In genomic region chr14:86350526-86350925, GRCm38 (mm10) we compare ENCODE assay signal across 16 mouse cellular contexts.
A peak's percentile ranks its signal among the peaks of the same experiment; 100 is the strongest.
DNase-seq lines count a peak whose midpoint lies in the region; ATAC-seq and TF ChIP-seq lines count a peak whose summit lies in the region.
"Had no signal": no experiment of that assay in that cellular context is flagged by ENCODE, and none has a peak within 500 bp of the region (broad histone marks: within the 10 kb centered on the region; RNA-seq: fewer than 3 reads in every experiment).

No protein-coding gene starts in this region.

- peak overlapping the region; percentile 86 for H3K27ac ChIP-seq in layer of hippocampus, adult 2 months
- no peak overlapping the region for H3K27ac ChIP-seq in hindbrain, postnatal 0 days
- H3K27ac ChIP-seq in neural tube, embryonic 15.5 days (replicated peaks) = 0 out of 2 replicates have a peak overlapping the region, but pooled peaks have one; percentile 13
- no peak overlapping the region for H3K27ac ChIP-seq in embryonic facial prominence, embryonic 10.5 days (replicated peaks)
- H3K27ac ChIP-seq: embryonic facial prominence, embryonic 13.5 days; limb, embryonic 12.5 days; stomach, embryonic 15.5 days had no signal

- no peak for TF ChIP-seq CTCF in layer of hippocampus, adult 2 months (conservative IDR thresholded peaks at IDR 0.05)
- TF ChIP-seq CTCF in hindbrain, postnatal 0 days (IDR thresholded peaks at IDR 0.05; ENCODE audit: low read depth) = no peak

- H3K4me2 ChIP-seq in hindbrain, postnatal 0 days (ENCODE audit: low read depth, low read length) = no peak overlapping the region
- H3K4me2 ChIP-seq in neural tube, embryonic 15.5 days = no peak overlapping the region
- H3K4me2 ChIP-seq: embryonic facial prominence, embryonic 13.5 days; heart, embryonic 12.5 days; limb, embryonic 12.5 days; stomach, embryonic 15.5 days had no signal

- H3K4me1 ChIP-seq in hindbrain, postnatal 0 days (ENCODE audit: insufficient read depth, low read length) = peaks cover 3% of the 10 kb centered on the region; the same call in 1 of the 2 replicates
- H3K4me1 ChIP-seq in neural tube, embryonic 15.5 days = peaks cover 6% of the 10 kb centered on the region; the same call in 1 of the 2 replicates
- H3K4me1 ChIP-seq in embryonic facial prominence, embryonic 10.5 days = 0 out of 2 replicates have a peak, but pooled peaks cover 4% of the 10 kb centered on the region
- H3K4me1 ChIP-seq: embryonic facial prominence, embryonic 13.5 days; heart, embryonic 12.5 days; limb, embryonic 12.5 days; stomach, embryonic 15.5 days had no signal

- ATAC-seq in hindbrain, postnatal 0 days = 0 out of 2 replicates have a peak, but pooled peaks have one; percentile 51
- peak; percentile 72; the same call in 1 of the 2 replicates for ATAC-seq in neural tube, embryonic 15.5 days (ENCODE audit: low FRiP score)
- ATAC-seq: Patski had no signal

- no peak overlapping the region for H3K4me3 ChIP-seq in layer of hippocampus, adult 2 months
- H3K4me3 ChIP-seq in hindbrain, postnatal 0 days (ENCODE audit: low read length) = no peak overlapping the region
- H3K4me3 ChIP-seq in neural tube, embryonic 15.5 days (replicated peaks) = no peak overlapping the region
- no peak overlapping the region for H3K4me3 ChIP-seq in embryonic facial prominence, embryonic 10.5 days
- H3K4me3 ChIP-seq: embryonic facial prominence, embryonic 13.5 days; heart, embryonic 12.5 days; limb, embryonic 12.5 days; stomach, embryonic 15.5 days had no signal

- WGBS in hindbrain, postnatal 0 days = 38% methylated on average over 1 of the region's 1 CpGs
- WGBS in neural tube, embryonic 15.5 days = 48% methylated on average over 1 of the region's 1 CpGs
- 62% methylated on average over 1 of the region's 1 CpGs for WGBS in embryonic facial prominence, embryonic 10.5 days

- H3K9me3 ChIP-seq in hindbrain, postnatal 0 days (ENCODE audit: low read length) = no peaks in the 10 kb centered on the region
- no peaks in the 10 kb centered on the region for H3K9me3 ChIP-seq in neural tube, embryonic 15.5 days (replicated peaks)
- H3K9me3 ChIP-seq in embryonic facial prominence, embryonic 10.5 days = no peaks in the 10 kb centered on the region
- H3K9me3 ChIP-seq: embryonic facial prominence, embryonic 13.5 days; heart, embryonic 12.5 days; limb, embryonic 12.5 days; stomach, embryonic 15.5 days had no signal

- H3K36me3 ChIP-seq in hindbrain, postnatal 0 days (ENCODE audit: insufficient read depth, low read length) = no peaks in the 10 kb centered on the region
- H3K36me3 ChIP-seq in neural tube, embryonic 15.5 days = no peaks in the 10 kb centered on the region
- H3K36me3 ChIP-seq in embryonic facial prominence, embryonic 10.5 days (replicated peaks) = no peaks in the 10 kb centered on the region
- H3K36me3 ChIP-seq: embryonic facial prominence, embryonic 13.5 days; heart, embryonic 12.5 days; limb, embryonic 12.5 days; stomach, embryonic 15.5 days had no signal

- H3K9ac ChIP-seq in hindbrain, postnatal 0 days (replicated peaks; ENCODE audit: low read length) = no peak overlapping the region
- H3K9ac ChIP-seq in neural tube, embryonic 15.5 days (replicated peaks) = no peak overlapping the region
- H3K9ac ChIP-seq: embryonic facial prominence, embryonic 13.5 days; heart, embryonic 12.5 days; limb, embryonic 12.5 days; stomach, embryonic 15.5 days had no signal

- DNase-seq in embryo, embryonic 11 days = peak; percentile 14
- DNase-seq in embryo, embryonic 9.5 days (ENCODE audit: extremely low spot score) = no peak
- peak; percentile 16 to 49 for DNase-seq in layer of hippocampus, adult 2 months (ENCODE audit: low spot score in 2 of 2)
- DNase-seq in layer of hippocampus, adult 9-10 months (ENCODE audit: low spot score) = no peak
- DNase-seq in hindbrain, postnatal 0 days (ENCODE audit: low spot score) = no peak
- DNase-seq in embryonic facial prominence, embryonic 10.5 days (ENCODE audit: low spot score) = no peak
- no peak for DNase-seq in spleen, adult 12 weeks (ENCODE audit: low spot score)
- DNase-seq: cerebellum, adult 9-10 months; kidney, adult 9 months; thymus, postnatal 14 days had no signal

- no peaks in the 10 kb centered on the region for H3K27me3 ChIP-seq in hindbrain, postnatal 0 days (ENCODE audit: insufficient read depth, low read length)
- H3K27me3 ChIP-seq in neural tube, embryonic 15.5 days (replicated peaks) = no peaks in the 10 kb centered on the region
- H3K27me3 ChIP-seq in embryonic facial prominence, embryonic 10.5 days (replicated peaks; ENCODE audit: low read depth, poor library complexity, severe bottlenecking) = no peaks in the 10 kb centered on the region
- H3K27me3 ChIP-seq: embryonic facial prominence, embryonic 13.5 days; heart, embryonic 12.5 days; limb, embryonic 12.5 days; stomach, embryonic 15.5 days had no signal

Comparison
In these comparisons a context has a peak if more than half of its experiments do, and no peak if none do; other contexts are left out.
1. DNase-seq: peak in embryo, embryonic 11 days (single experiment) and layer of hippocampus, adult 2 months (2 of 2); none in embryo, embryonic 9.5 days (single experiment), layer of hippocampus, adult 9-10 months (single experiment), hindbrain, postnatal 0 days (single experiment), embryonic facial prominence, embryonic 10.5 days (single experiment) and spleen, adult 12 weeks (single experiment).
2. H3K27ac ChIP-seq: peak in layer of hippocampus, adult 2 months (single experiment) and neural tube, embryonic 15.5 days (single experiment); none in hindbrain, postnatal 0 days (single experiment) and embryonic facial prominence, embryonic 10.5 days (single experiment).